Mouse (Mus musculus): ENCODE results near the gene Ly6g6f. TPM values are rescaled to one million over a fixed set of nuclear protein-coding genes. Genes with fewer than 3 reads are reported as not detected.

Gene Ly6g6f
- total RNA-seq, 2 experiments from 2014 or later = not detected

Other genes starting within 250 kb of the Ly6g6f start
- gene Stk19, start 248.7 kb downstream of the Ly6g6f start, total RNA-seq (2021) = 1 to 10 TPM; 7.0 to 7.2 TPM
- 10 to 100 TPM in 1 of 2 experiments, 1 to 10 TPM in 1; 7.6 to 10.5 TPM for gene Dxo, start 248.6 kb downstream of the Ly6g6f start, total RNA-seq (2021)
- gene Skiv2l, start 235.4 kb downstream of the Ly6g6f start, total RNA-seq (2021) = 10 to 100 TPM; 18.0 to 18.9 TPM
- 1 to 10 TPM; 7.7 to 8.9 TPM for gene Nelfe, start 235.2 kb downstream of the Ly6g6f start, total RNA-seq (2021)
- gene Cfb, start 223.1 kb downstream of the Ly6g6f start, total RNA-seq (2021) = 1 to 10 TPM in 1 of 2 experiments, under 1 TPM in 1; 0.95 to 8.2 TPM
- 1 to 10 TPM; 5.0 to 5.2 TPM for gene Zbtb12, start 206.1 kb downstream of the Ly6g6f start, total RNA-seq (2021)
- gene Gm20547, start 203.6 kb downstream of the Ly6g6f start, total RNA-seq (2021) = not detected
- 1 to 10 TPM; 2.6 to 2.9 TPM for gene C2, start 187.3 kb downstream of the Ly6g6f start, total RNA-seq (2021)
- 10 to 100 TPM; 25.5 to 26.4 TPM for gene Ehmt2, start 187.1 kb downstream of the Ly6g6f start, total RNA-seq (2021)
- not detected for gene Slc44a4, start 171.1 kb downstream of the Ly6g6f start, total RNA-seq (2021)
- 1 to 10 TPM; 8.5 to 9.3 TPM for gene Neu1, start 154.4 kb downstream of the Ly6g6f start, total RNA-seq (2021)
- 1 to 10 TPM; 4.4 to 6.7 TPM for gene Hspa1b, start 126.4 kb downstream of the Ly6g6f start, total RNA-seq (2021)
- not detected for gene Gm20481, start 115.7 kb downstream of the Ly6g6f start, total RNA-seq (2021)
- gene Hspa1a, start 113.5 kb downstream of the Ly6g6f start, total RNA-seq (2021) = 1 to 10 TPM; 5.9 to 8.1 TPM
- 10 to 100 TPM; 21.5 to 31.8 TPM for gene Hspa1l, start 112.9 kb downstream of the Ly6g6f start, total RNA-seq (2021)
- 10 to 100 TPM; 15.0 to 15.4 TPM for gene Lsm2, start 103.7 kb downstream of the Ly6g6f start, total RNA-seq (2021)
- gene Vars, start 84.6 kb downstream of the Ly6g6f start, total RNA-seq (2021) = 10 to 100 TPM; 29.4 to 31.2 TPM
- 1 to 10 TPM; 9.0 to 9.6 TPM for gene Vwa7, start 69.0 kb downstream of the Ly6g6f start, total RNA-seq (2021)
- under 1 TPM in 1 of 2 experiments, not detected in 1; 0.31 TPM for gene Sapcd1, start 57.6 kb downstream of the Ly6g6f start, total RNA-seq (2021)
- gene Msh5, start 38.9 kb downstream of the Ly6g6f start, total RNA-seq (2021) = under 1 TPM; 0.67 to 0.72 TPM
- gene Clic1, start 35.6 kb downstream of the Ly6g6f start, total RNA-seq (2021) = 10 to 100 TPM; 12.4 to 18.6 TPM
- 10 to 100 TPM; 11.1 to 13.3 TPM for gene Ddah2, start 26.6 kb downstream of the Ly6g6f start, total RNA-seq (2021)
- not detected for gene Ly6g6c, start 20.2 kb downstream of the Ly6g6f start, total RNA-seq (2021)
- gene Mpig6b, start 19.4 kb downstream of the Ly6g6f start, total RNA-seq (2021) = not detected
- not detected for gene Ly6g6e, start 8.7 kb downstream of the Ly6g6f start, total RNA-seq (2021)
- under 1 TPM; 0.51 to 0.72 TPM for gene Ly6g6d, start 7.5 kb downstream of the Ly6g6f start, total RNA-seq (2021)
- gene Abhd16a, start 3.7 kb upstream of the Ly6g6f start, total RNA-seq (2021) = 10 to 100 TPM; 61.9 to 62.4 TPM
- not detected for gene Ly6g5c, start 22.7 kb upstream of the Ly6g6f start, total RNA-seq (2021)
- not detected for gene Ly6g5b, start 29.8 kb upstream of the Ly6g6f start, total RNA-seq (2021)
- 1 to 10 TPM; 7.1 to 8.4 TPM for gene Gpank1, start 35.8 kb upstream of the Ly6g6f start, total RNA-seq (2021)
- 100 to 1,000 TPM; 149 to 158 TPM for gene Csnk2b, start 36.4 kb upstream of the Ly6g6f start, total RNA-seq (2021)
- 10 to 100 TPM; 19.5 to 22.6 TPM for gene D17H6S53E, start 40.8 kb upstream of the Ly6g6f start, total RNA-seq (2021)
- gene Apom, start 46.4 kb upstream of the Ly6g6f start, total RNA-seq (2021) = not detected
- 100 to 1,000 TPM; 180 to 197 TPM for gene Bag6, start 49.6 kb upstream of the Ly6g6f start, total RNA-seq (2021)
- 100 to 1,000 TPM in 1 of 2 experiments, 10 to 100 TPM in 1; 93.3 to 102 TPM for gene Prrc2a, start 79.3 kb upstream of the Ly6g6f start, total RNA-seq (2021)
- 1 to 10 TPM in 1 of 2 experiments, under 1 TPM in 1; 0.97 to 1.4 TPM for gene Aif1, start 90.5 kb upstream of the Ly6g6f start, total RNA-seq (2021)
- gene Lst1, start 102.8 kb upstream of the Ly6g6f start, total RNA-seq (2021) = under 1 TPM in 1 of 2 experiments, not detected in 1; 0.78 TPM
- gene Ltb, start 108.8 kb upstream of the Ly6g6f start, total RNA-seq (2021) = not detected
- under 1 TPM in 1 of 2 experiments, not detected in 1; 0.18 TPM for gene Tnf, start 116.4 kb upstream of the Ly6g6f start, total RNA-seq (2021)
- gene Lta, start 119.7 kb upstream of the Ly6g6f start, total RNA-seq (2021) = under 1 TPM in 1 of 2 experiments, not detected in 1; 0.32 TPM
- under 1 TPM in 1 of 2 experiments, not detected in 1; 0.70 TPM for gene Gm16181, start 135.2 kb upstream of the Ly6g6f start, total RNA-seq (2021)
- gene Atp6v1g2, start 148.1 kb upstream of the Ly6g6f start, total RNA-seq (2021) = 1 to 10 TPM; 1.9 to 2.3 TPM
- 1 to 10 TPM; 5.6 to 6.8 TPM for gene Nfkbil1, start 150.2 kb upstream of the Ly6g6f start, total RNA-seq (2021)
- gene Ddx39b, start 156.1 kb upstream of the Ly6g6f start, total RNA-seq (2021) = 10 to 100 TPM; 71.5 to 79.1 TPM
- 10 to 100 TPM; 30.2 to 57.3 TPM for gene H2-D1, start 177.1 kb upstream of the Ly6g6f start, total RNA-seq (2021)
- gene H2-Q1, start 234.8 kb upstream of the Ly6g6f start, total RNA-seq (2021) = under 1 TPM; 0.20 to 0.86 TPM

Data from gastrocnemius, postnatal 25 days (tissue).